Mouse (Mus musculus) midbrain, embryonic 12.5 days (tissue): ENCODE data around the gene Cog3. TPM values are rescaled to one million over a fixed set of nuclear protein-coding genes. Genes with fewer than 3 reads are reported as not detected.

Experiments used
- ATAC-seq: fragments of 200-750 bp; cut with Nextera tagmentation; 2 replicates; pipeline ENCODE4 v1.8.0; 2017; ENCODE audit warnings: low read depth, moderate TSS enrichment, moderate library complexity; ENCODE audit not compliant: low FRiP score
- H3K27ac ChIP-seq: fragments of 300-500 bp; sonication (generic); replicated peaks from 2 replicates; pipeline ENCODE4 v1.5.1; 2016; ENCODE audit warnings: mild to moderate bottlenecking
- H3K27me3 ChIP-seq: fragments of 300-500 bp; sonication (generic); 2 replicates; pipeline ENCODE4 v1.6.1; 2016; ENCODE audit warnings: mild to moderate bottlenecking
- H3K36me3 ChIP-seq: fragments of 300-500 bp; sonication (generic); 2 replicates; pipeline ENCODE4 v1.6.1; 2016
- H3K4me1 ChIP-seq: fragments of 300-500 bp; sonication (generic); 2 replicates; pipeline ENCODE4 v1.6.1; 2016
- H3K4me2 ChIP-seq: fragments of 300-500 bp; sonication (generic); replicated peaks from 2 replicates; pipeline ENCODE4 v1.6.1; 2016; ENCODE audit warnings: mild to moderate bottlenecking, moderate library complexity
- H3K4me3 ChIP-seq: fragments of 300-500 bp; sonication (generic); 2 replicates; pipeline ENCODE4 v1.5.1; 2016; ENCODE audit warnings: mild to moderate bottlenecking
- H3K9ac ChIP-seq: fragments of 300-500 bp; sonication (generic); replicated peaks from 2 replicates; pipeline ENCODE4 v1.6.1; 2016; ENCODE audit warnings: mild to moderate bottlenecking, moderate library complexity
- H3K9me3 ChIP-seq: fragments of 300-500 bp; sonication (generic); 2 replicates; pipeline ENCODE4 v1.6.1; 2016; ENCODE audit warnings: mild to moderate bottlenecking
- WGBS: fragments of 180-500 bp; shearing (Covaris S2); methylation state at CpG from one replicate; pipeline ENCODE4 v1.1.7; 2016; 5-methylcytosine and 5-hydroxymethylcytosine counted together
- polyA plus RNA-seq: library from polyadenylated mRNA; unstranded; fragments of >200 nt; fragmentation: Nextera tagmentation; extraction: Ambion mirVana; gene quantifications from 2 replicates; pipeline ENCODE4 v1.2.1, GENCODE M21; 2016

Gene Cog3
- polyA plus RNA-seq, 1 experiment from 2014 or later = 24.3 TPM

DNA sequence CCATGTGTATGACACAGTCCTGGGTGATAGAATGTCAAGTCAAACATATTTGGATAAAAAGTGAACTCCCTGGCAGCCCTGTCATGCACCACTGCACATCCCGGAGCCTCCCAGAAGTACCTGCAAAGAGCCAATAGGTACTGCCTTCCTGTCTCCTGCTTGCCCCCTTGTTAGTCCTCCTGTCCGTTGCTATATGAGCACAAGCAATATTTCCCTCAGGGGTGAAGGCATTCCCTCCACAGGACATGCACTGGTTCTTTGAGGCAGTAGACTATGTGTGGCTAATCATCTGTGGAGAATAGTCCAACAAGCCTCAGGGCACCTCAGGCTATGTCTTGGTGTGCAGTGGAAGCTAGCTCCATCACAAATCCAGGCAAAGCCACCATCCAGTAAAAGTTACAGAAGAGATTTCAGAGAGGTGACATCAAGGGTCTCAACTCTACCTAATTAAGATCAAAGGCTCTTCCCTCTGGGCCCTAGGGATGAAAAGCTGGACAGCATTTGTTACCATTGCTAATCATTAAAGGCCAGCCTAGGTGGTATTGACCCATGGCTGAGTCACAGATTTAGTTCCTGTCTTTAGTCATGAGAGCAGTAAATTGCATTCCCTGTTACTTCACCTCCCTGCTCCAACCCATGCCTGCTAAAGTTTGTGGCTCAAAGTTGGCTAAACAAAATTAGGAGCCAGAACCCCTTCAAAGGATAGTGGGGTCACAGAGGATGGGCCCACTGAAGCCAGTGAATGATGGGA lies 88.7 kb downstream of the Cog3 start:
- no peak overlapping the region for H3K4me3 ChIP-seq
- H3K36me3 ChIP-seq = no peaks in the 10 kb centered on the region
- H3K27me3 ChIP-seq = no peaks in the 10 kb centered on the region
- H3K27ac ChIP-seq = no peak overlapping the region
- no peak overlapping the region for H3K9ac ChIP-seq
- H3K4me2 ChIP-seq = no peak overlapping the region
- 71% methylated on average over 2 of the region's 2 CpGs for WGBS
- no peaks in the 10 kb centered on the region for H3K9me3 ChIP-seq
- ATAC-seq = no peak
- H3K4me1 ChIP-seq = no peaks in the 10 kb centered on the region

DNA sequence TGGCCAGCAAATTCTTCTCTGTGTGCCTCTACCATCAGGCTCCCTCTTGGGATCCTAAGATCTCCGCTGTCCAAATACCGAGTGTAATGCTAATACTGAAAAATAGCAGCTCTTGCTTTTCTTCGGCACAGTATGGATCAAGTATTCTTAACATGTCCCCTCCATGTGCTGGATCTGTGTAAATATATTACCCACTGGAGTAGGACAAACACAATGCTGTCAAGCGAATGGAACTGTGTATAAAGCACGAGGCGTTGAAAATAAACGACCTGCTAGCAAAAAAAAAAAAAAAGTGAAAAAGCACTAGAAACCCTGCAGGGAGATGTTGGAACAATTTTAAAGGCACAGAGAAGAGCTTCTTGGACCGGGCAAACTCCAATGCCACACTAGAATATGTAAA lies 92.8 kb downstream of the Cog3 start:
- no peak overlapping the region for H3K27ac ChIP-seq
- no peaks in the 10 kb centered on the region for H3K9me3 ChIP-seq
- ATAC-seq = no peak
- H3K27me3 ChIP-seq = no peaks in the 10 kb centered on the region
- H3K9ac ChIP-seq = no peak overlapping the region
- no peak overlapping the region for H3K4me3 ChIP-seq
- 81% methylated on average over 8 of the region's 8 CpGs for WGBS
- H3K36me3 ChIP-seq = no peaks in the 10 kb centered on the region
- no peaks in the 10 kb centered on the region for H3K4me1 ChIP-seq
- no peak overlapping the region for H3K4me2 ChIP-seq

- no peaks in the 10 kb centered on the region for H3K4me1 ChIP-seq
- no peak overlapping the region for H3K4me2 ChIP-seq
- H3K4me3 ChIP-seq = no peak overlapping the region
- no peak overlapping the region for H3K27ac ChIP-seq
- H3K36me3 ChIP-seq = no peaks in the 10 kb centered on the region
- 88% methylated on average over 6 of the region's 6 CpGs for WGBS
- H3K27me3 ChIP-seq = no peaks in the 10 kb centered on the region
- H3K9ac ChIP-seq = no peak overlapping the region
- no peak for ATAC-seq
- no peaks in the 10 kb centered on the region for H3K9me3 ChIP-seq
Measured at GRCm38 (mm10) chr14:75660936-75661335, 93.4 kb downstream of the Cog3 start.

Other genes starting within 250 kb of the Cog3 start
- not detected in 2 replicates for gene Spert, start 161.4 kb downstream of the Cog3 start, polyA plus RNA-seq
- not detected in 2 replicates for gene Erich6b, start 112.3 kb downstream of the Cog3 start, polyA plus RNA-seq
- gene Slc25a30, start 32.5 kb upstream of the Cog3 start, polyA plus RNA-seq = 7.5 and 8.3 TPM in 2 replicates
- 921 and 956 TPM in 2 replicates for gene Tpt1, start 90.6 kb upstream of the Cog3 start, polyA plus RNA-seq
- 2.2 and 2.8 TPM in 2 replicates for gene Kctd4, start 200.5 kb upstream of the Cog3 start, polyA plus RNA-seq